Mouse (Mus musculus) ES-Bruce4 (cell line): ENCODE data around the gene Nnmt.

Source experiments
- CTCF ChIP-seq: IDR thresholded peaks from one replicate; pipeline ENCODE4 v1.8.1; 2011; ENCODE audit warnings: low read depth, low read length
- EP300 ChIP-seq: IDR thresholded peaks from 2 replicates; pipeline ENCODE4 v1.6.1; 2011; ENCODE audit warnings: low read depth, low read length; ENCODE audit not compliant: insufficient read depth

DNA sequence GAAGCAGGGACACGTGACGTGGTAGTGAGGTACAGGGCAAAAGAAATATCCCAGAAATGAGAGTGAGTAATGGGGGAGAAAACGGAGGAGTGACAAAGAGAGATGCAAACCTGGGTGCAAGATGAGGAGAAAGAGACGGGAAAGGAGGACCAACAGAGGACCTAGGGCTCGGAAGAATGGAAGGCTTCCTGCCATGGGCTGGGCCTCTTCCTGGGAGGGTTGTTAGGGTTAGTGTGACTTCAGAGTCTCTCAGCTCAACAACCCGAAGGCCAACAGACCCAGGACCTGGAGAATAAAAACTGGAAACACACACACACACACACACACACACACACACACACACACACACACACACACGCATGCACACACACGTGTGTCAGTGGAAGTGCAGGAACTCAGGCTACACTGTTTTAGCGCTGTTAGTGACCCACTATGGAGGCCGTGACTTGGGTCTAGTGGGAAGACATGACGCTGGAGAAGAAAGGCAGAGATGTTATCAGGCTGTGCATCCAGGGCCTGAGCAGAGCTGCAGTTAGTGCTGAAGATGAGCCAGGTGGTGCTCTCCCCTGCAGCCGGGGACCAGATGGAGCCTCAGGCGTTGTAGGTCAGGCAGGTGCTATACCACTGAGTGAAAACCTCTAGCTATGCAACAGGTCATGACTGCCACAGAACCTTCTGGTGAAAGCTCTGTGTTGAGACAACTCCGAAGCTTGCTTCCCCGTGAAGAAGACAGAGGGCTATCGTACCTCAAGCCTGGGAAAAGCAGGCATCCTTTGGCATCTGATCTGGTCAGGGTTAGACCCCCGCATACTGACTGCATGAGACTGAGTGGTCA is 45.1 kb upstream of the Nnmt start:
- no peak for TF ChIP-seq EP300
- no peak for TF ChIP-seq CTCF
